Mouse (Mus musculus): ENCODE results near the gene Dnajb12. TPM values are rescaled to one million over a fixed set of nuclear protein-coding genes. Genes with fewer than 3 reads are reported as not detected.
A peak's percentile ranks its signal among the peaks of the same experiment; 100 is the strongest.

The Dnajb12 gene
- polyA plus RNA-seq, 2 experiments, result 26.3 to 34.1 TPM

DNA sequence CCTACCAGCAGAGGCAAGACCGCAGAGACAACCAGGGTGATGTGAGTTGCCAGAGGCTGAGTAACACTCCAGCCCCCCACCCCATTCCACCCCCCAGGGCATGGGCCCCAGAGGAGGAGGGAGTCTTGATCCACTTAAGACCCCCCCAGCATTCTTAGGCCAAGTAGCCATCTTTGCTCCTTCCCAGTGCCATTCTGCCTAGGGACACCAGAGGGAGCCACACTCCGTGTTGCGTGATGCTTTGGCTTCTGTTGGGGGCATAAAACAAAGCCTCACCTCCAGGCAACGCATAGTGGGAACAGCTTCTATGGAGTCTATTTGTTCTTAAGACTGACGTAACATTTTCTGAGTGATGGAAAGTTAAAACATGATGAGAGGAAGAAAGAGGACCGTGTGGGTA lies 13.6 kb downstream of the Dnajb12 start:
- DNase-seq (ENCODE audit: low spot score), result peak; percentile 72
- H3K9me3 ChIP-seq (ENCODE audit: control insufficient read depth, low read length), result no peaks in the 10 kb centered on the region
- no peaks in the 10 kb centered on the region for H3K27me3 ChIP-seq (ENCODE audit: control insufficient read depth, insufficient read depth, low read length)
- peaks cover 7% of the 10 kb centered on the region; the same call in 1 of the 2 replicates for H3K4me1 ChIP-seq (ENCODE audit: control insufficient read depth, insufficient read depth, low read length)
- no peak for TF ChIP-seq POLR2A (IDR thresholded peaks at IDR 0.05; ENCODE audit: borderline replicate concordance, extremely low read depth, insufficient read depth, insufficient read length)
- WGBS, result 39% methylated on average over 6 of the region's 6 CpGs
- no peak overlapping the region for H3K4me3 ChIP-seq (replicated peaks; ENCODE audit: low read length)
- H3K9ac ChIP-seq (ENCODE audit: low read depth, low read length, severe bottlenecking), result no peak overlapping the region
- no peak overlapping the region for H3K4me2 ChIP-seq (replicated peaks; ENCODE audit: low read depth, low read length, severe bottlenecking)
- ATAC-seq (ENCODE audit: low FRiP score, low read depth), result peak; percentile 44
- no peak overlapping the region for H3K27ac ChIP-seq (replicated peaks; ENCODE audit: low read depth, low read length)
- peaks cover 73% of the 10 kb centered on the region for H3K36me3 ChIP-seq (ENCODE audit: control insufficient read depth, insufficient read depth, low read length)

DNA sequence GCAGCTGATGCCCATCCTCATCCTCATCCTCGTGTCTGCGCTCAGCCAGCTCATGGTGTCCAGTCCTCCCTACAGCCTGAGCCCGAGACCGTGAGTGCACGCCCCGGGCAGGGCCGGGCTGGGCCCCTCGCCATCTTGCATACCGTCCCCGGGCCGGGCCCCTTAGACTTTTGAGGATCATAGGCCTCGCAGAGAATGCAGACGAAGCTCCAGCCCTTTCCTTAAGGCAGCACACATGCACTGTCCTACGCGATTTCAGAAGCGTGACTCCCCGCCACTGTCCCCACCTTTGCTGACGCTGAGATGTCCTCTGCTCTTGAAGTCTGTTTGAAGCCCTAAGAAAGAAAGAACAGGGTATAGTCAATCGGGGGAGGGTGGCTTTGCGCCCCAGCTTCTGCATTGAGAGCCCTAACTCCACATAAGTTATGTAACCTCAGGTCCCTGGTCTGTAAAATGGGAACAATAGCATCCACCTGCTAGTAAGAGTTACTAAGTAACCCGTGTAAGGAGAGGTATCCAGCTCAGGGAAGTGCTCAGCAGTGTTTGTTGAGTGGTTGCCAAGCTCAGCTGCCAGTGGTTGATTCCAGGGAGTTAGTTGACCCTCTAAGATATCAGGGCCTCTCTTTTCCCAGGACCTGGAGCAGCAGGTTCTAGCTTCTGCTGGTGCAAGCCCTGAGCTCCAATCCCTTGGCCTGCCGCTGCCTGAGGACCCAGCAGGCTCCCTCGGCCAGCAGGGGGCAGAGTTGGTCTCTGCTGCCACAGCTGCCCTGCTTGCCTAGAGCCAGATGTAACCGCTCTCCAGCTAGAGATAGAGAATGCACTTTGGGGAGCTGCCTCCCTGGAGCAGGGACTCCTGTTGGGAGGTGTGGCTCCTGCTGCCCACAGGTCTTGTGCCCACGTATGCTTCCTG lies 15.2 kb downstream of the Dnajb12 start:
- peaks cover 79% of the 10 kb centered on the region for H3K36me3 ChIP-seq (ENCODE audit: control insufficient read depth, insufficient read depth, low read length)
- no peak overlapping the region for H3K27ac ChIP-seq (replicated peaks; ENCODE audit: low read depth, low read length)

DNA sequence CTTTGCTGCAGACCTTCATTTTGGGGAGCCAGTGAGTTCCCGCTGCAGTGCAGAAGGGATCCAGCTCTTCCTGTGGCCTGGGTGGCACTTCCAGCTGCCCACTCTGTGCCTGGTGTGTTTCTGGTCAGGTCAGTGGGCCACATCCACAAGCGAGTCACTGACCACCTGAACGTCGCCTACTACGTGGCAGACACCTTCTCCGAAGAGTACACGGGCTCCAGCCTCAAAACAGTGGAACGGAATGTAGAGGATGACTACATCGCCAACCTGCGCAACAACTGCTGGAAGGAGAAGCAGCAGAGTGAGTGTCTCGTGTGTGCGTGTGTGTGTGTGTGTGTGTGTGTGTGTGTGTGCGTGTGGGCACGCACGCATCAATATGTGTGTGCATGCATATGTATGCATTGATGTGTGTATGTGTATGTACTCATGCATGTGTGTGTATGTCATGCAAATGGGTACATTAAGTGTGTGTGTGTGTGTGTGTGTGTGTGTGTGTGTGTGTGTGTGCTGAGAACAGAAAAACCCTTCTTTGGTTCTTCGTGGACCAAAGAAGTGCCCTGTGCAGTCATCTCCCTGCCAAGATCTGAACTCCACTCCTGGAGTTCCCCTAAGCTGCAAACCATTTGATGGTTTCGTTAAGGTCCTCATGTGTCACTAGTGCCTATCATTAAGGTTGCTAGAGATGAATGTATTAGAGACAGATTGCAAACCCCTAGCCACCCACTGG lies 16.3 kb downstream of the Dnajb12 start:
- TF ChIP-seq POLR2A (IDR thresholded peaks at IDR 0.05; ENCODE audit: borderline replicate concordance, extremely low read depth, insufficient read depth, insufficient read length), result no peak
- Histone ChIP-seq H3K9ac (ENCODE audit: low read depth, low read length, severe bottlenecking) (no peak overlapping the region), H3K36me3 (ENCODE audit: control insufficient read depth, insufficient read depth, low read length) (peaks cover 71% of the 10 kb centered on the region), H3K27me3 (ENCODE audit: control insufficient read depth, insufficient read depth, low read length) (no peaks in the 10 kb centered on the region), H3K4me2 (replicated peaks; ENCODE audit: low read depth, low read length, severe bottlenecking) (no peak overlapping the region), H3K4me1 (ENCODE audit: control insufficient read depth, insufficient read depth, low read length) (peaks cover 31% of the 10 kb centered on the region), H3K9me3 (ENCODE audit: control insufficient read depth, low read length) (no peaks in the 10 kb centered on the region), H3K27ac (replicated peaks; ENCODE audit: low read depth, low read length) (no peak overlapping the region), H3K4me3 (replicated peaks; ENCODE audit: low read length) (no peak overlapping the region)
- WGBS, result 96% methylated on average over 17 of the region's 17 CpGs
- DNase-seq (ENCODE audit: low spot score) (no peak), ATAC-seq (ENCODE audit: low FRiP score, low read depth) (no peak)

More for the DNA sequence above, 15.2 kb downstream of the Dnajb12 start:
- ATAC-seq (ENCODE audit: low FRiP score, low read depth) (no peak), DNase-seq (ENCODE audit: low spot score) (peak; percentile 81)
- H3K4me3 ChIP-seq (replicated peaks; ENCODE audit: low read length), result no peak overlapping the region
- H3K27me3 ChIP-seq (ENCODE audit: control insufficient read depth, insufficient read depth, low read length), result no peaks in the 10 kb centered on the region
- H3K4me1 ChIP-seq (ENCODE audit: control insufficient read depth, insufficient read depth, low read length), result peaks cover 20% of the 10 kb centered on the region
- H3K9me3 ChIP-seq (ENCODE audit: control insufficient read depth, low read length), result no peaks in the 10 kb centered on the region
- H3K4me2 ChIP-seq (replicated peaks; ENCODE audit: low read depth, low read length, severe bottlenecking), result no peak overlapping the region
- 83% methylated on average over 25 of the region's 25 CpGs for WGBS
- no peak for TF ChIP-seq POLR2A (IDR thresholded peaks at IDR 0.05; ENCODE audit: borderline replicate concordance, extremely low read depth, insufficient read depth, insufficient read length)
- no peak overlapping the region for H3K9ac ChIP-seq (ENCODE audit: low read depth, low read length, severe bottlenecking)

DNA sequence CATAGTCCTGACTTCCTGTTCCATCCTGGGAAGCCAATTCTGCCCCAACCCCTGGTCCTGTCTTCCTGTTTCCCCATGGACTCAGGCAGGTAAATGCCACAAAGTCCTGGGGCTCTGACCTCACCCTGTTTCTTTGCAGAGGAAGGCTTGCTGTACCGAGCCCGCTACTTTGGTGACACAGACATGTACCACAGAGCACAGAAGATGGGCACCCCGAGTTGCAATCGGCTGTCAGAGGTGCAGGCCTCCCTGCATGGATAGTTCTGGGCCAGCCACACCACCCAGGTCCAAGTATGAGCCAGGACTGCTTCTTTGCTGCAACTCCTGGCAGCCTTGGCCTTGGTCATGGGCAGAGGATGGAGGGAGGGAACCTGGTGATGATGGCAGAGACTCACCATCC lies 16.9 kb downstream of the Dnajb12 start:
- Histone ChIP-seq H3K27me3 (ENCODE audit: control insufficient read depth, insufficient read depth, low read length) (no peaks in the 10 kb centered on the region), H3K36me3 (ENCODE audit: control insufficient read depth, insufficient read depth, low read length) (peaks cover 66% of the 10 kb centered on the region), H3K27ac (replicated peaks; ENCODE audit: low read depth, low read length) (no peak overlapping the region), H3K4me2 (replicated peaks; ENCODE audit: low read depth, low read length, severe bottlenecking) (no peak overlapping the region), H3K9me3 (ENCODE audit: control insufficient read depth, low read length) (no peaks in the 10 kb centered on the region), H3K4me1 (ENCODE audit: control insufficient read depth, insufficient read depth, low read length) (peaks cover 34% of the 10 kb centered on the region), H3K9ac (ENCODE audit: low read depth, low read length, severe bottlenecking) (no peak overlapping the region), H3K4me3 (replicated peaks; ENCODE audit: low read length) (no peak overlapping the region)
- DNase-seq (ENCODE audit: low spot score) (no peak), ATAC-seq (ENCODE audit: low FRiP score, low read depth) (no peak)
- WGBS, result 96% methylated on average over 4 of the region's 4 CpGs
- TF ChIP-seq POLR2A (IDR thresholded peaks at IDR 0.05; ENCODE audit: borderline replicate concordance, extremely low read depth, insufficient read depth, insufficient read length), result no peak

DNA sequence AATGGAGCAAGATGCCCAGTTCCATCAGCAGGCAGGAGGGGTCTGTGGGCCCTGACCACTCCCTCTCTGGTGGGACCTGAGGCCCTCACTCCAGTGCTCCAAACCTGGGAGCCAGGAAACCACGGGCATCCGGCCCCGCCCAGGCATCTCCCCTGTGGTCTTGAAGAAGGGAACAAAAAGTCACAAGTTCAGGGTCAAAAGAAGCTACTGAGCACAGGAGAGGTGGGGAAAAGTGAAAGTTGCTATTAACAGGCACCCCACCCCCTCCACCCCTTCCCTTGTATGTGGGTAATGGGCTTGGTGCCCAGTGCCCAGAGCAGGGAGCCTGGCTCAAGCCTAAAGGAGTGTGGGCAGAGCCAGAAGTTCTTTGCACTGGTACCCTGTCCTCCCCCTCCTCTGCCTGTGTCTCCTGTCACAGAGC lies 17.6 kb downstream of the Dnajb12 start:
- peaks cover 38% of the 10 kb centered on the region for H3K4me1 ChIP-seq (ENCODE audit: control insufficient read depth, insufficient read depth, low read length)

More for the DNA sequence above, 17.6 kb downstream of the Dnajb12 start:
- Histone ChIP-seq H3K4me3 (replicated peaks; ENCODE audit: low read length) (no peak overlapping the region), H3K9me3 (ENCODE audit: control insufficient read depth, low read length) (no peaks in the 10 kb centered on the region), H3K4me2 (replicated peaks; ENCODE audit: low read depth, low read length, severe bottlenecking) (no peak overlapping the region), H3K36me3 (ENCODE audit: control insufficient read depth, insufficient read depth, low read length) (peaks cover 59% of the 10 kb centered on the region), H3K27ac (replicated peaks; ENCODE audit: low read depth, low read length) (0 out of 2 replicates have a peak overlapping the region, but pooled peaks have one; percentile 26), H3K27me3 (ENCODE audit: control insufficient read depth, insufficient read depth, low read length) (no peaks in the 10 kb centered on the region), H3K9ac (ENCODE audit: low read depth, low read length, severe bottlenecking) (no peak overlapping the region)
- 70% methylated on average over 3 of the region's 3 CpGs for WGBS
- DNase-seq (ENCODE audit: low spot score), result no peak
- TF ChIP-seq POLR2A (IDR thresholded peaks at IDR 0.05; ENCODE audit: borderline replicate concordance, extremely low read depth, insufficient read depth, insufficient read length), result no peak
- no peak for ATAC-seq (ENCODE audit: low FRiP score, low read depth)

All from limb, embryonic 14.5 days (tissue).